Mouse (Mus musculus): ENCODE measurements around the gene Mpc1. TPM values are rescaled to one million over a fixed set of nuclear protein-coding genes. Genes with fewer than 3 reads are reported as not detected.
"Not testable (repeated sequence)": the region's sequence is repeated elsewhere in the genome, so short reads cannot be mapped to it uniquely, and the experiment has no call there.

Gene Mpc1
- polyA plus RNA-seq, 2 experiments: 95.6 to 184 TPM

DNA sequence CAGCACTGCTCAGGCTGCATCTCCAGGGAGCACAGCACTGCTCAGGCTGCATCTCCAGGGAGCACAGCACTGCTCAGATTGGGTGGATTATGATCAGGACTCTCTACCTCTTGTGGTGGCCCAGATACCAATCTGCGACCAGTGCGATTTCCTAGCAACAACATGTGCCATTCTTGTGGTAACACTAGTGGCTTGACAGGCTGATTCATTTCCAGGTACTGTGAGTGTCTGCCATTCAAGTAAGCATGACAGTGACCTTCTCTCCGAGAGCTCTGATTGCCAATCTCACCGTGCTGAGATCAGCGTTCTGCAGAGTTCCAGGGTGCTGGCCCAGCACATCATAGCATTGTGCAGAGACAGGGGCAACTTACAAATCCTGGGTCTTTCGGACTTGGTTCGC lies 31.0 kb upstream of the Mpc1 start:
- 89% methylated on average over 7 of the region's 7 CpGs for WGBS

GRCm38 (mm10) chr17:8254268-8254667 lies 28.4 kb upstream of the Mpc1 start:
- DNase-seq (ENCODE audit: low spot score): no peak
- Histone ChIP-seq H3K36me3 (ENCODE audit: control insufficient read depth, insufficient read depth, low read length) (no peaks in the 10 kb centered on the region), H3K27ac (replicated peaks; ENCODE audit: low read depth, low read length) (no peak overlapping the region), H3K9me3 (ENCODE audit: control insufficient read depth, low read length) (no peaks in the 10 kb centered on the region), H3K4me1 (ENCODE audit: control insufficient read depth, insufficient read depth, low read length) (no peaks in the 10 kb centered on the region), H3K4me2 (replicated peaks; ENCODE audit: low read depth, low read length, severe bottlenecking) (no peak overlapping the region), H3K4me3 (replicated peaks; ENCODE audit: low read length) (no peak overlapping the region), H3K27me3 (ENCODE audit: control insufficient read depth, insufficient read depth, low read length) (no peaks in the 10 kb centered on the region), H3K9ac (ENCODE audit: low read depth, low read length, severe bottlenecking) (no peak overlapping the region)
- no peak for ATAC-seq (ENCODE audit: low FRiP score, low read depth)
- no peak for TF ChIP-seq POLR2A (IDR thresholded peaks at IDR 0.05; ENCODE audit: borderline replicate concordance, extremely low read depth, insufficient read depth, insufficient read length)

More for the DNA sequence above, 31.0 kb upstream of the Mpc1 start:
- Histone ChIP-seq H3K9ac (ENCODE audit: low read depth, low read length, severe bottlenecking) (no peak overlapping the region), H3K27me3 (ENCODE audit: control insufficient read depth, insufficient read depth, low read length) (no peaks in the 10 kb centered on the region), H3K36me3 (ENCODE audit: control insufficient read depth, insufficient read depth, low read length) (no peaks in the 10 kb centered on the region), H3K27ac (replicated peaks; ENCODE audit: low read depth, low read length) (no peak overlapping the region), H3K4me1 (ENCODE audit: control insufficient read depth, insufficient read depth, low read length) (no peaks in the 10 kb centered on the region), H3K4me2 (replicated peaks; ENCODE audit: low read depth, low read length, severe bottlenecking) (no peak overlapping the region), H3K9me3 (ENCODE audit: control insufficient read depth, low read length) (no peaks in the 10 kb centered on the region), H3K4me3 (replicated peaks; ENCODE audit: low read length) (no peak overlapping the region)
- no peak for TF ChIP-seq POLR2A (IDR thresholded peaks at IDR 0.05; ENCODE audit: borderline replicate concordance, extremely low read depth, insufficient read depth, insufficient read length)
- ATAC-seq (ENCODE audit: low FRiP score, low read depth) (no peak), DNase-seq (ENCODE audit: low spot score) (no peak)

- no peak for ATAC-seq (ENCODE audit: low FRiP score, low read depth)
- no peaks in the 10 kb centered on the region for H3K27me3 ChIP-seq (ENCODE audit: control insufficient read depth, insufficient read depth, low read length)
Observed at GRCm38 (mm10) chr17:8254914-8255313, 27.8 kb upstream of the Mpc1 start.

GRCm38 (mm10) chr17:8255583-8255982 lies 27.1 kb upstream of the Mpc1 start:
- DNase-seq (ENCODE audit: low spot score): no peak
- H3K27ac ChIP-seq (replicated peaks; ENCODE audit: low read depth, low read length): no peak overlapping the region
- TF ChIP-seq POLR2A (IDR thresholded peaks at IDR 0.05; ENCODE audit: borderline replicate concordance, extremely low read depth, insufficient read depth, insufficient read length): no peak
- no peaks in the 10 kb centered on the region for H3K27me3 ChIP-seq (ENCODE audit: control insufficient read depth, insufficient read depth, low read length)
- no peaks in the 10 kb centered on the region for H3K4me1 ChIP-seq (ENCODE audit: control insufficient read depth, insufficient read depth, low read length)
- 81% methylated on average over 6 of the region's 6 CpGs for WGBS
- H3K36me3 ChIP-seq (ENCODE audit: control insufficient read depth, insufficient read depth, low read length): no peaks in the 10 kb centered on the region
- no peaks in the 10 kb centered on the region for H3K9me3 ChIP-seq (ENCODE audit: control insufficient read depth, low read length)
- H3K9ac ChIP-seq (ENCODE audit: low read depth, low read length, severe bottlenecking): no peak overlapping the region
- no peak overlapping the region for H3K4me3 ChIP-seq (replicated peaks; ENCODE audit: low read length)
- no peak for ATAC-seq (ENCODE audit: low FRiP score, low read depth)
- no peak overlapping the region for H3K4me2 ChIP-seq (replicated peaks; ENCODE audit: low read depth, low read length, severe bottlenecking)

More at GRCm38 (mm10) chr17:8254914-8255313, 27.8 kb upstream of the Mpc1 start:
- no peak overlapping the region for H3K4me2 ChIP-seq (replicated peaks; ENCODE audit: low read depth, low read length, severe bottlenecking)
- no peak for TF ChIP-seq POLR2A (IDR thresholded peaks at IDR 0.05; ENCODE audit: borderline replicate concordance, extremely low read depth, insufficient read depth, insufficient read length)
- no peaks in the 10 kb centered on the region for H3K36me3 ChIP-seq (ENCODE audit: control insufficient read depth, insufficient read depth, low read length)
- DNase-seq (ENCODE audit: low spot score): no peak
- no peak overlapping the region for H3K9ac ChIP-seq (ENCODE audit: low read depth, low read length, severe bottlenecking)
- 72% methylated on average over 3 of the region's 3 CpGs for WGBS
- no peak overlapping the region for H3K27ac ChIP-seq (replicated peaks; ENCODE audit: low read depth, low read length)
- H3K4me3 ChIP-seq (replicated peaks; ENCODE audit: low read length): no peak overlapping the region
- no peaks in the 10 kb centered on the region for H3K9me3 ChIP-seq (ENCODE audit: control insufficient read depth, low read length)
- H3K4me1 ChIP-seq (ENCODE audit: control insufficient read depth, insufficient read depth, low read length): no peaks in the 10 kb centered on the region

DNA sequence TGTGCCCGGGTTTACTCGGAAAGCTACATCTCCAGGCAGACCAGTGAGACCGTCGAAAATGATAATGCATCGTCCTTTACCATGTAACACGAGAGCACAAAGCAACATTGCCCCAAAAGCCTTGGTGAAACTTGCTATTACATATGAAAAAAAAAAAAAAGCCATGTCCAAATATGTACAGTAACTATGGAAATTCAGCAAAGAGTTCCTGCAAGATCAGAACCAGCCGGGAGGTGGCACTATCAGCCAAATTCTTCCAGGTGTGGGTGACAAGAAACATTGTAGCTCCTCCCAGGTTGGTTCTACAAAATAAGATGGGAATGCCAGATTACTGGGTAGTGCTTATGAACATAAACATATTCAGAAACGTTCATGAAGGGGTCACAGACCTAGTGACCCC lies 25.7 kb upstream of the Mpc1 start:
- ATAC-seq (ENCODE audit: low FRiP score, low read depth) (no peak), DNase-seq (ENCODE audit: low spot score) (peak; percentile 17)
- no peak overlapping the region for H3K27ac ChIP-seq (replicated peaks; ENCODE audit: low read depth, low read length)
- no peak for TF ChIP-seq POLR2A (IDR thresholded peaks at IDR 0.05; ENCODE audit: borderline replicate concordance, extremely low read depth, insufficient read depth, insufficient read length)
- H3K36me3 ChIP-seq (ENCODE audit: control insufficient read depth, insufficient read depth, low read length): no peaks in the 10 kb centered on the region
- H3K4me2 ChIP-seq (replicated peaks; ENCODE audit: low read depth, low read length, severe bottlenecking): no peak overlapping the region
- H3K27me3 ChIP-seq (ENCODE audit: control insufficient read depth, insufficient read depth, low read length): no peaks in the 10 kb centered on the region
- H3K9ac ChIP-seq (ENCODE audit: low read depth, low read length, severe bottlenecking): no peak overlapping the region
- WGBS: 75% methylated on average over 8 of the region's 8 CpGs
- H3K9me3 ChIP-seq (ENCODE audit: control insufficient read depth, low read length): no peaks in the 10 kb centered on the region
- H3K4me3 ChIP-seq (replicated peaks; ENCODE audit: low read length): no peak overlapping the region
- no peaks in the 10 kb centered on the region for H3K4me1 ChIP-seq (ENCODE audit: control insufficient read depth, insufficient read depth, low read length)

GRCm38 (mm10) chr17:8264638-8265037 lies 18.1 kb upstream of the Mpc1 start:
- WGBS: 8% methylated on average over 6 of the region's 7 CpGs
- H3K4me2 ChIP-seq (replicated peaks; ENCODE audit: low read depth, low read length, severe bottlenecking); H3K27ac ChIP-seq (replicated peaks; ENCODE audit: low read depth, low read length); H3K36me3 ChIP-seq (ENCODE audit: control insufficient read depth, insufficient read depth, low read length); ATAC-seq (ENCODE audit: low FRiP score, low read depth); H3K9ac ChIP-seq (ENCODE audit: low read depth, low read length, severe bottlenecking); H3K4me3 ChIP-seq (replicated peaks; ENCODE audit: low read length); H3K9me3 ChIP-seq (ENCODE audit: control insufficient read depth, low read length); H3K27me3 ChIP-seq (ENCODE audit: control insufficient read depth, insufficient read depth, low read length); H3K4me1 ChIP-seq (ENCODE audit: control insufficient read depth, insufficient read depth, low read length): not testable (repeated sequence)
- peak; percentile 79 for DNase-seq (ENCODE audit: low spot score)

Data from limb, embryonic 14.5 days (tissue).